Mouse (Mus musculus) midbrain, embryonic 13.5 days (tissue): ENCODE measurements around the gene Ccdc57. TPM values are rescaled to one million over a fixed set of nuclear protein-coding genes. Genes with fewer than 3 reads are reported as not detected.
A peak's percentile ranks its signal among the peaks of the same experiment; 100 is the strongest.

Experiments used
- ATAC-seq: fragments of 200-750 bp; cut with Nextera tagmentation; 2 replicates; pipeline ENCODE4 v1.8.0; 2017; ENCODE audit warnings: mild to moderate bottlenecking, moderate TSS enrichment, moderate library complexity
- H3K27ac ChIP-seq: fragments of 300-500 bp; sonication (generic); 2 replicates; pipeline ENCODE4 v1.5.1; 2015; ENCODE audit warnings: inconsistent platforms, mild to moderate bottlenecking, moderate library complexity
- H3K27me3 ChIP-seq: fragments of 300-500 bp; sonication (generic); 2 replicates; pipeline ENCODE4 v1.6.1; 2015; ENCODE audit warnings: mild to moderate bottlenecking, inconsistent platforms
- H3K36me3 ChIP-seq: fragments of 300-500 bp; sonication (generic); 2 replicates; pipeline ENCODE4 v1.6.1; 2015; ENCODE audit warnings: mild to moderate bottlenecking, inconsistent platforms
- H3K4me1 ChIP-seq: fragments of 300-500 bp; sonication (generic); replicated peaks from 2 replicates; pipeline ENCODE4 v1.6.1; 2015; ENCODE audit warnings: inconsistent platforms
- H3K4me2 ChIP-seq: fragments of 300-500 bp; sonication (generic); replicated peaks from 2 replicates; pipeline ENCODE4 v1.6.1; 2015; ENCODE audit warnings: moderate library complexity, mild to moderate bottlenecking, inconsistent platforms
- H3K4me3 ChIP-seq: fragments of 300-500 bp; sonication (generic); replicated peaks from 2 replicates; pipeline ENCODE4 v1.5.1; 2015; ENCODE audit warnings: mild to moderate bottlenecking, inconsistent platforms
- H3K9ac ChIP-seq: fragments of 300-500 bp; sonication (generic); replicated peaks from 2 replicates; pipeline ENCODE4 v1.6.1; 2015; ENCODE audit warnings: mild to moderate bottlenecking, inconsistent platforms
- H3K9me3 ChIP-seq: fragments of 300-500 bp; sonication (generic); 2 replicates; pipeline ENCODE4 v1.6.1; 2016; ENCODE audit warnings: mild to moderate bottlenecking, inconsistent platforms
- WGBS: fragments of 180-500 bp; shearing (Covaris S2); methylation state at CpG from one replicate; pipeline ENCODE4 v1.1.7; 2015; 5-methylcytosine and 5-hydroxymethylcytosine counted together
- polyA plus RNA-seq: library from polyadenylated mRNA; unstranded; fragments of >200 nt; fragmentation: Nextera tagmentation; extraction: Ambion mirVana; gene quantifications from 2 replicates; pipeline ENCODE4 v1.2.1, GENCODE M21; 2015

Ccdc57 gene
- polyA plus RNA-seq: 5.2 and 6.1 TPM in 2 replicates

- no peaks in the 10 kb centered on the region for H3K9me3 ChIP-seq
- no peaks in the 10 kb centered on the region for H3K36me3 ChIP-seq
- peak; percentile 98 for ATAC-seq
- H3K4me2 ChIP-seq: peak within 1 kb of the TSS; percentile 77
- peak within 1 kb of the TSS; percentile 31; the same call in 1 of the 2 replicates for H3K27ac ChIP-seq
- H3K9ac ChIP-seq: peak within 1 kb of the TSS; percentile 73
- 9% methylated on average over 44 of the region's 44 CpGs for WGBS
- H3K4me1 ChIP-seq: peaks cover 16% of the 10 kb centered on the region
- H3K4me3 ChIP-seq: peak within 1 kb of the TSS; percentile 59
- H3K27me3 ChIP-seq: no peaks in the 10 kb centered on the region
Observed at GRCm38 (mm10) chr11:120932564-120933398, at the start of gene Ccdc57. Ccdc57 (minus strand) TSS chr11:120932872.

- Histone ChIP-seq H3K9me3 (no peaks in the 10 kb centered on the region), H3K27ac (no peak overlapping the region), H3K4me1 (peaks cover 17% of the 10 kb centered on the region), H3K4me3 (no peak overlapping the region), H3K27me3 (no peaks in the 10 kb centered on the region), H3K4me2 (no peak overlapping the region), H3K36me3 (peaks cover 71% of the 10 kb centered on the region), H3K9ac (no peak overlapping the region)
- ATAC-seq: no peak
Observed at GRCm38 (mm10) chr11:120982459-120982858, 49.8 kb upstream of the Ccdc57 start.

GRCm38 (mm10) chr11:120981661-120982060 is 49.0 kb upstream of the Ccdc57 start:
- H3K36me3 ChIP-seq: peaks cover 76% of the 10 kb centered on the region
- WGBS: 91% methylated on average over 4 of the region's 4 CpGs
- no peaks in the 10 kb centered on the region for H3K9me3 ChIP-seq

GRCm38 (mm10) chr11:120980427-120981035 is 47.9 kb upstream of the Ccdc57 start:
- ATAC-seq: no peak
- 90% methylated on average over 9 of the region's 9 CpGs for WGBS
- H3K27me3 ChIP-seq: no peaks in the 10 kb centered on the region
- H3K4me3 ChIP-seq: no peak overlapping the region
- no peak overlapping the region for H3K4me2 ChIP-seq
- H3K4me1 ChIP-seq: 0 out of 2 replicates have a peak, but pooled peaks cover 2% of the 10 kb centered on the region
- H3K27ac ChIP-seq: no peak overlapping the region
- peaks cover 67% of the 10 kb centered on the region for H3K36me3 ChIP-seq
- H3K9me3 ChIP-seq: no peaks in the 10 kb centered on the region
- H3K9ac ChIP-seq: no peak overlapping the region

More at GRCm38 (mm10) chr11:120981661-120982060, 49.0 kb upstream of the Ccdc57 start:
- H3K27me3 ChIP-seq: no peaks in the 10 kb centered on the region
- no peak overlapping the region for H3K9ac ChIP-seq
- H3K4me1 ChIP-seq: peaks cover 9% of the 10 kb centered on the region; the same call in 1 of the 2 replicates
- H3K4me3 ChIP-seq: no peak overlapping the region
- no peak overlapping the region for H3K27ac ChIP-seq
- H3K4me2 ChIP-seq: no peak overlapping the region
- no peak for ATAC-seq

- H3K4me2 ChIP-seq: no peak overlapping the region
- H3K27me3 ChIP-seq: no peaks in the 10 kb centered on the region
- H3K4me3 ChIP-seq: no peak overlapping the region
- no peak for ATAC-seq
- no peak overlapping the region for H3K9ac ChIP-seq
- peaks cover 70% of the 10 kb centered on the region for H3K36me3 ChIP-seq
- no peaks in the 10 kb centered on the region for H3K4me1 ChIP-seq
- H3K27ac ChIP-seq: no peak overlapping the region
- WGBS: 90% methylated on average over 8 of the region's 8 CpGs
- H3K9me3 ChIP-seq: no peaks in the 10 kb centered on the region
Observed at GRCm38 (mm10) chr11:120979711-120980426, 47.2 kb upstream of the Ccdc57 start.

- Histone ChIP-seq H3K4me3 (no peak overlapping the region), H3K4me2 (no peak overlapping the region), H3K9me3 (no peaks in the 10 kb centered on the region), H3K9ac (no peak overlapping the region), H3K27ac (no peak overlapping the region), H3K27me3 (no peaks in the 10 kb centered on the region), H3K36me3 (peaks cover 83% of the 10 kb centered on the region), H3K4me1 (no peaks in the 10 kb centered on the region)
- 91% methylated on average over 6 of the region's 6 CpGs for WGBS
- ATAC-seq: no peak
Observed at GRCm38 (mm10) chr11:120973318-120973717, 40.6 kb upstream of the Ccdc57 start.

- Histone ChIP-seq H3K4me3 (no peak overlapping the region), H3K9ac (no peak overlapping the region), H3K27me3 (no peaks in the 10 kb centered on the region), H3K36me3 (peaks cover 94% of the 10 kb centered on the region), H3K9me3 (no peaks in the 10 kb centered on the region), H3K27ac (no peak overlapping the region), H3K4me1 (no peaks in the 10 kb centered on the region), H3K4me2 (no peak overlapping the region)
- no peak for ATAC-seq
- 97% methylated on average over 5 of the region's 5 CpGs for WGBS
Observed at GRCm38 (mm10) chr11:120971237-120971636, 38.6 kb upstream of the Ccdc57 start.

GRCm38 (mm10) chr11:120969742-120970141 is 37.1 kb upstream of the Ccdc57 start:
- H3K4me2 ChIP-seq: no peak overlapping the region
- no peak for ATAC-seq

GRCm38 (mm10) chr11:120965587-120965986 is 32.9 kb upstream of the Ccdc57 start:
- Histone ChIP-seq H3K4me1 (peaks cover 7% of the 10 kb centered on the region; the same call in 1 of the 2 replicates), H3K4me3 (no peak overlapping the region)

More at GRCm38 (mm10) chr11:120969742-120970141, 37.1 kb upstream of the Ccdc57 start:
- Histone ChIP-seq H3K9me3 (no peaks in the 10 kb centered on the region), H3K27ac (no peak overlapping the region), H3K9ac (no peak overlapping the region), H3K4me1 (peaks cover 3% of the 10 kb centered on the region; the same call in 1 of the 2 replicates), H3K4me3 (no peak overlapping the region), H3K36me3 (peaks cover 100% of the 10 kb centered on the region), H3K27me3 (no peaks in the 10 kb centered on the region)
- WGBS: 91% methylated on average over 5 of the region's 5 CpGs

GRCm38 (mm10) chr11:120964195-120965157 is 31.8 kb upstream of the Ccdc57 start:
- H3K4me2 ChIP-seq: no peak overlapping the region
- peaks cover 95% of the 10 kb centered on the region for H3K36me3 ChIP-seq
- H3K9me3 ChIP-seq: no peaks in the 10 kb centered on the region
- H3K4me3 ChIP-seq: no peak overlapping the region
- WGBS: 78% methylated on average over 10 of the region's 10 CpGs
- no peak overlapping the region for H3K27ac ChIP-seq
- H3K27me3 ChIP-seq: no peaks in the 10 kb centered on the region
- no peak for ATAC-seq
- H3K4me1 ChIP-seq: peaks cover 7% of the 10 kb centered on the region; the same call in 1 of the 2 replicates
- H3K9ac ChIP-seq: no peak overlapping the region

More at GRCm38 (mm10) chr11:120965587-120965986, 32.9 kb upstream of the Ccdc57 start:
- Histone ChIP-seq H3K9me3 (no peaks in the 10 kb centered on the region), H3K4me2 (no peak overlapping the region), H3K9ac (no peak overlapping the region), H3K27ac (no peak overlapping the region), H3K27me3 (no peaks in the 10 kb centered on the region), H3K36me3 (peaks cover 100% of the 10 kb centered on the region)
- ATAC-seq: no peak
- 93% methylated on average over 4 of the region's 4 CpGs for WGBS

GRCm38 (mm10) chr11:120962909-120963308 is 30.2 kb upstream of the Ccdc57 start:
- peaks cover 7% of the 10 kb centered on the region; the same call in 1 of the 2 replicates for H3K4me1 ChIP-seq
- H3K27me3 ChIP-seq: no peaks in the 10 kb centered on the region
- H3K27ac ChIP-seq: no peak overlapping the region
- peaks cover 95% of the 10 kb centered on the region for H3K36me3 ChIP-seq
- WGBS: 94% methylated on average over 7 of the region's 7 CpGs
- no peak overlapping the region for H3K4me2 ChIP-seq
- H3K9ac ChIP-seq: no peak overlapping the region
- no peaks in the 10 kb centered on the region for H3K9me3 ChIP-seq
- ATAC-seq: no peak
- no peak overlapping the region for H3K4me3 ChIP-seq
